ENCODE assay signal across 20 mouse cellular contexts in genomic region chr10:28166610-28167009, GRCm38 (mm10).
"Had no signal": no experiment of that assay in that cellular context is flagged by ENCODE, and none has a peak within 500 bp of the region (broad histone marks: within the 10 kb centered on the region; RNA-seq: fewer than 3 reads in every experiment).

No protein-coding gene starts in this region.

- H3K4me3 ChIP-seq: left cerebral cortex, adult 2 months; liver, embryonic 12.5 days; liver, embryonic 15.5 days; neural tube, embryonic 12.5 days; neural tube, embryonic 15.5 days had no signal

- DNase-seq: kidney, adult 18-20 months; kidney, postnatal 14 days; layer of hippocampus, postnatal 36 days; lung, adult 18-20 months; lung, postnatal 14 days; lung, postnatal 4 days; midbrain, embryonic 14.5 days; right cerebral cortex, adult 18-20 months; right cerebral cortex, postnatal 14 days; right cerebral cortex, postnatal 4 days; thymus, adult 2 months; thymus, postnatal 14 days; thymus, postnatal 4 days had no signal

- H3K27ac ChIP-seq: left cerebral cortex, adult 2 months; liver, embryonic 12.5 days; liver, embryonic 15.5 days; neural tube, embryonic 12.5 days; neural tube, embryonic 15.5 days; stomach, postnatal 0 days had no signal

- H3K9ac ChIP-seq: liver, embryonic 12.5 days; liver, embryonic 15.5 days; neural tube, embryonic 12.5 days; neural tube, embryonic 15.5 days had no signal

- H3K4me2 ChIP-seq: liver, embryonic 12.5 days; liver, embryonic 15.5 days; midbrain, embryonic 11.5 days; neural tube, embryonic 12.5 days; neural tube, embryonic 15.5 days had no signal

- ATAC-seq: liver, embryonic 12.5 days had no signal

- H3K4me1 ChIP-seq: liver, embryonic 12.5 days; liver, embryonic 15.5 days; neural tube, embryonic 12.5 days had no signal

- H3K9me3 ChIP-seq: liver, embryonic 12.5 days; liver, embryonic 15.5 days; neural tube, embryonic 12.5 days; neural tube, embryonic 15.5 days had no signal

- H3K27me3 ChIP-seq: liver, embryonic 12.5 days; liver, embryonic 15.5 days; neural tube, embryonic 12.5 days; neural tube, embryonic 15.5 days had no signal

- H3K36me3 ChIP-seq: liver, embryonic 12.5 days; liver, embryonic 15.5 days; neural tube, embryonic 12.5 days; neural tube, embryonic 15.5 days had no signal
